Mouse (Mus musculus): Measurements from ENCODE around the gene Prkcb. TPM values are rescaled to one million over a fixed set of nuclear protein-coding genes. Genes with fewer than 3 reads are reported as not detected.

Gene Prkcb
- 432 TPM for polyA plus RNA-seq (2015; fragmentation: Illumina TruSeq; extraction: RNeasy Lipid Tissue Mini Kit (QIAGEN cat#74804); ENCODE audit: insufficient read depth, low replicate concordance)

DNA sequence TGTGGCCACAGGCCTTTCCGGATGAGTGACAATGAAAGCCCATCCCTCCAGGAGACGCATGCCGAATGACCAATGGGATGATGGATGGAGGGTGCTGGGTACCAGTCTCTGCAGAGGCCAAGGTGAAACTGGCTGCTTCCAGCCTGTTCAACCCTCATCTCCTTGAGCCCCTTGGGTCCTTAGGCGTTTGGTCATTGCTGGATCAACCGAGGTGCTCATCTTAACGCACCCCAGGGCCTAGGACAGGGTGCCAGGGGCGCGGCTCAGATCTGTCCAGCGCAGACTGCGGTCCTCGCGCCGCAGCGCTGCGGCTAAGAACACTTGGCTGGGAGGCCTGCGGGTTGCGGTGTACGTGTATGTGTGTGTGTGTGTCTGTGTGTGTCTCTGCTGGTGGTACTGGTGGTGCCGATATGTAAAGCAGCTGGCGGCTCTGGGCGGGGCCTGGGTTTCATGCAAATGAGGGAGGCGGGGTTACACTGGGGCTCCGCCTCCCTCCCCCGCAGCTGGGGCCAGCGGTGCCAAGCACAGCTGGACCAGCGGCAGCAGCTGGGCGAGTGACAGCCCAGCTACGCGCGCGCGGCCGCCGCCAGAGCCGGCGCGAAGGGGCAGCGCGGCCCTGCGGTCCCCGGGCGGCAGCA lies at the start of gene Prkcb:
TSS of gene Prkcb (plus strand) at position 147 of the 638 bp plus-strand sequence.

GRCm38 (mm10) chr7:122670442-122670872 lies 381.9 kb downstream of the Prkcb start, which contains the start of gene Cacng3:
Gene Cacng3, plus strand, starts transcription at chr7:122670492.

Other genes with a start within 250 kb of the Prkcb start
- 43.3 TPM for gene Ubfd1, start 221.6 kb upstream of the Prkcb start, polyA plus RNA-seq (2015; fragmentation: Illumina TruSeq; extraction: RNeasy Lipid Tissue Mini Kit (QIAGEN cat#74804); ENCODE audit: insufficient read depth, low replicate concordance)
- 8.6 TPM for gene Ears2, start 221.5 kb upstream of the Prkcb start, polyA plus RNA-seq (2015; fragmentation: Illumina TruSeq; extraction: RNeasy Lipid Tissue Mini Kit (QIAGEN cat#74804); ENCODE audit: insufficient read depth, low replicate concordance)
- gene Ndufab1, start 186.9 kb upstream of the Prkcb start, polyA plus RNA-seq (2015; fragmentation: Illumina TruSeq; extraction: RNeasy Lipid Tissue Mini Kit (QIAGEN cat#74804); ENCODE audit: insufficient read depth, low replicate concordance): 174 TPM
- gene Palb2, start 155.8 kb upstream of the Prkcb start, polyA plus RNA-seq (2015; fragmentation: Illumina TruSeq; extraction: RNeasy Lipid Tissue Mini Kit (QIAGEN cat#74804); ENCODE audit: insufficient read depth, low replicate concordance): 12.9 TPM
- gene Dctn5, start 155.7 kb upstream of the Prkcb start, polyA plus RNA-seq (2015; fragmentation: Illumina TruSeq; extraction: RNeasy Lipid Tissue Mini Kit (QIAGEN cat#74804); ENCODE audit: insufficient read depth, low replicate concordance): 159 TPM
- gene Plk1, start 129.3 kb upstream of the Prkcb start, polyA plus RNA-seq (2015; fragmentation: Illumina TruSeq; extraction: RNeasy Lipid Tissue Mini Kit (QIAGEN cat#74804); ENCODE audit: insufficient read depth, low replicate concordance): 6.0 TPM
- gene Ern2, start 102.5 kb upstream of the Prkcb start, polyA plus RNA-seq (2015; fragmentation: Illumina TruSeq; extraction: RNeasy Lipid Tissue Mini Kit (QIAGEN cat#74804); ENCODE audit: insufficient read depth, low replicate concordance): not detected
- gene Chp2, start 69.3 kb upstream of the Prkcb start, polyA plus RNA-seq (2015; fragmentation: Illumina TruSeq; extraction: RNeasy Lipid Tissue Mini Kit (QIAGEN cat#74804); ENCODE audit: insufficient read depth, low replicate concordance): 3.3 TPM

Measured in spleen, adult 10 weeks (tissue).